Mouse (Mus musculus) cortical plate, adult 2 months (tissue): Measurements from ENCODE around the gene Dffb. TPM values are rescaled to one million over a fixed set of nuclear protein-coding genes. Genes with fewer than 3 reads are reported as not detected.
"Not testable (repeated sequence)": the region's sequence is repeated elsewhere in the genome, so short reads cannot be mapped to it uniquely, and the experiment has no call there.

Source experiments
- H3K27ac ChIP-seq: fragments of 200-500 bp; 2 replicates; pipeline ENCODE4 v1.5.1; 2012; ENCODE audit warnings: low read length, control low read depth, inconsistent platforms; ENCODE audit not compliant: insufficient read depth
- H3K4me1 ChIP-seq: fragments of 200-500 bp; 2 replicates; pipeline ENCODE4 v1.6.1; 2011; ENCODE audit warnings: low read length; ENCODE audit not compliant: control insufficient read depth, insufficient read depth
- H3K4me3 ChIP-seq: fragments of 200-500 bp; 2 replicates; pipeline ENCODE4 v1.5.1; 2011; ENCODE audit warnings: mild to moderate bottlenecking, low read length, control low read depth; ENCODE audit not compliant: insufficient read depth
- CTCF ChIP-seq: fragments of 200-500 bp; IDR thresholded peaks from 2 replicates; pipeline ENCODE4 v1.5.1; 2011; ENCODE audit warnings: mild to moderate bottlenecking, control low read depth, low read length; ENCODE audit not compliant: insufficient read depth; ENCODE audit errors: extremely low read depth
- POLR2A ChIP-seq: fragments of 200-500 bp; IDR thresholded peaks from 2 replicates; pipeline ENCODE4 v1.6.1; 2011; ENCODE audit warnings: mild to moderate bottlenecking, low read length, control low read depth; ENCODE audit not compliant: insufficient read depth; ENCODE audit errors: extremely low read depth
- polyA plus RNA-seq: library from polyadenylated mRNA; depleted of rRNA; stranded (reverse); fragments of >200 nt; gene quantifications from 2 replicates; pipeline ENCODE4 v1.2.3, GENCODE M21; 2012; rRNA removed

Gene Dffb
- polyA plus RNA-seq, 1 experiment = 21.9 TPM

DNA sequence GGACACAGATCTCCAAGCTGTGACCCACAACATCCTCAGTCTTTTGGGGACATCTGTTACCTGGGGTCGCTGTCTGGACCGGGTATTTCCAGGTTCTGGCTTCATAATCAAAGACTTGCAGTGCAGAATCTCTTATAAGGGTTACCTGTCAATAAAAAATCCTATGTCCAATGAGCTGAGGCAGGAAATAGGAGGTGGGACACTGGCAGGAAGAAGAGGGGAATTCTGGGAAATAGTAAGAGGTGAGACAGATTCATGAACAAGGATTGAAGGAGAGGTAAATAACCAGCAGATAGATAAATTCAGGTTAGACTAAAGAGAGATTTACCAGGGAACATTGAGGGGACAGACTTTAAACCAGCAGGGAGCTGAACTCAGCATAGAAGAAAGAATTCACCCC lies 24.6 kb downstream of the Dffb start:
- Histone ChIP-seq H3K27ac (no peak overlapping the region), H3K4me1 (no peaks in the 10 kb centered on the region), H3K4me3 (no peak overlapping the region)
- TF ChIP-seq POLR2A = no peak
- TF ChIP-seq CTCF = no peak

DNA sequence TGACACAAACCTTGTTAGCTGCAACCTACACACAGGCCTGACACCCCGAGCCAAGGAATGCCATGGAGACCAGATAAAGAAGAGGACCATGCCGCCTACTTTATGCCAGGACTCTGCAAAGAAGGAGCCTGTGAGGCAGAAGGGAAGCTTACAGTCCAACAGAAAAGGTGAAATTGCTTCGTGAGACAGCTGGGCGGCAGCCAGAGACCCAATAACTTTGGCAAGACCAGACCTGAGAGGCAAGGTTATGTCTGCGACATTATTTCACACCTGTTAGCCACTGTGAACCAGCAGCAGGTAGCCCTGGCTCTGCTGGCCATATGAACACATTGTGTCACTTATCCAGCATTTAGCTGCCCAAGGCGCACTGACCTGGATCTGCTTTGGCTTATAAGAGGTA lies 29.2 kb downstream of the Dffb start:
- no peak overlapping the region for H3K4me3 ChIP-seq
- no peak overlapping the region for H3K27ac ChIP-seq
- no peak for TF ChIP-seq POLR2A
- no peak for TF ChIP-seq CTCF
- H3K4me1 ChIP-seq = no peaks in the 10 kb centered on the region

DNA sequence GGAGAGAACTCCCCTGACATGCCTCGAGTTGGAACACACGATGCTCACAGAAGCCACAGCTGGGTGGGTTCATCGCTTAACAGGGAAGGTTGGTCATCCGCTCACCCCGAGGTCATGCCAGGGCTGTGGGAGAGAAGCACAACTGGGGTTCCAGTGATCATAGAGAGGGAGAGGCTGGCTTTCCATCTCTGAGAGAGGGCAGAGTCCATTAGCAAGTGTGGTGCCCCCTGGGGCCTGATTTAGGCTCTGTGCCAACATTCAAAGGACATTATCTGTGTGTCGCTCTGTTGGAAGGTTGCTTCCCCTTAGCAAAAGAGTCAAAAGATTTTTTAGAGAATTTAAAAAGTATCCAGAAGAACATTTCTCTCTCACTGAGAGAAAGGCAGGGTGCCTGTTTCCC lies 30.7 kb downstream of the Dffb start:
- Histone ChIP-seq H3K4me3 (no peak overlapping the region), H3K4me1 (no peaks in the 10 kb centered on the region), H3K27ac (no peak overlapping the region)
- TF ChIP-seq POLR2A = no peak
- TF ChIP-seq CTCF = no peak

DNA sequence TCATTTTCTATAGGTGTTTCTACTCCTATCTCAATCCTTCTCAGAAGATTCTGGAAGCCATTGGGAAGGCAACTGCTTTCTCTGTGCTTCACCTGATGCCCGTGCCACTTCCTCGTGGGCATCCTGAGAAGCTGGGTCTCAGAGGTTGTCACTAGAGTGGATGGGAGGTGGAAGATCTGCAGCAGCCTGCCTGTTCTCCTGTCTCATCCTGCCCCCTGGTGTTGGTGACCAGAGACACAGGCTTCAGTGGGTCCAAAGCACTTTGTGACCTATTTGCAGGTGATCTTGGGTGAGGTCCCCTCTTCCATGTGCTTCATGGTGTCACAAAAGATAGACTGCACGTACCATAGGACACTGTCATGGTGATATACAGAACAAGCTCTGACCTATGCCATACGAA lies 31.7 kb downstream of the Dffb start:
- no peak overlapping the region for H3K4me3 ChIP-seq
- no peaks in the 10 kb centered on the region for H3K4me1 ChIP-seq
- TF ChIP-seq POLR2A = no peak
- TF ChIP-seq CTCF = peak; percentile 93
- no peak overlapping the region for H3K27ac ChIP-seq

DNA sequence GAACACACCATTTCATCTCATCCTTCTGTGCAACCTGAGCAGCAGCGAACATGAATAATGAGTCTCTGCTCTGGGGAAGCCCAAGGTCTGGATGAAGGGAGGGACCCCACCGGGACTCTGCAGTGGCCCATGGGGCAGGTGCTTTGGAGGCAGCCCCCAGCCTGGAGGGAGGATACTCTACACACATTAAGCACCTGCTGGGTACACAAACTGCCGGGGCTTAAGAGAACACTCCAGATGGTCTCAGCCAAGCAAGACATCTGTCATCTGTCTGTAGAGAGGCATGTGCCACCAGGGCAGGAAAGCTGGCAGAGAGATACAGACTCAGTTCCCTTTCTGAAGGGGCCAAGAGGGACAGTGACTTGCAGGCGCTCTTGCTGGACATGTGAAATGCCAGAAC lies 45.0 kb downstream of the Dffb start:
- no peak overlapping the region for H3K4me3 ChIP-seq
- no peak for TF ChIP-seq POLR2A
- no peak for TF ChIP-seq CTCF
- H3K4me1 ChIP-seq = no peaks in the 10 kb centered on the region
- no peak overlapping the region for H3K27ac ChIP-seq

DNA sequence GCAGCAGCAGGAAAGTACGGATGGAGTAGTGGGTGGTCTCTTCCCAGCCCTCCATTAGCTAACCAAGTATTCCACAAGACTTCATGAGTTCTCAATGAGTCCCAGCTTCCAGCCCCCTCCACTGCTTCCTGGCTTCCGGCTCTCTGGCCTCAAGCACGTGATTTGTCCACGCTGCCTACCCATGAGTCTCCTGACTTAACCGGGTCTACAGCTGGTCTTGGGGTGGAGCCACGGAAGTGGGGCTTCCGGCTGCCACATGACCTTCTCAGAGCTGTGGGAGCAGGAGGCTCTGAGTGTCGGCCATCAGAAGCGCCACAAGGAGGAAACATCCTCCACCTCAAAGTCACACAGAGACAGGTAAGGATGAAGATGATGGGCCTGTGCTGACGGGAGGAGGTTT lies 45.5 kb downstream of the Dffb start:
- no peak overlapping the region for H3K27ac ChIP-seq
- no peak for TF ChIP-seq POLR2A
- no peak for TF ChIP-seq CTCF

DNA sequence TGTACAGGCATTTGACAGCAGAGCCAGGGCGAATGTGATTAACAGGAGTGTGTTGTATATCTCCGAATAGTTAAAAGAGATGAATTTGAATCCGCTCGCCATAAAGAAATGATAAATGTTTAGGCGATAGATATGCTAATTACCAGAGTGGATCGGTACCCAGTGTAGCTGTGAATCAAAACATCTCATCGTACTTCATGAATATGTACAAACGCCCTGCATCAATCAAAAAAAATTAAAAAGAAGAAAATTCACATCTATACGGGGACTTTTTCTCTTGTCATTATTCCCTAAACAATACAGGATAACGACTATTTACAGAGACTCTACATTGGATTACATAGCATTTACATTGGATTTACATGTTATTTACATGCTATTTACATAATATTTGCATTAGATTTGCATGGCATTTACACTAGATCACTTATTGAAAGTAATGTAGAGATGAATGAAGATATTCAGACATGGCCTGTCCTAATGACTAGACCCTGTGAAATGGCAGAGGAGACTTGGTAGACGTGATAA lies 46.1 kb downstream of the Dffb start:
- TF ChIP-seq POLR2A = no peak
- TF ChIP-seq CTCF = no peak
- H3K4me3 ChIP-seq = no peak overlapping the region
- no peaks in the 10 kb centered on the region for H3K4me1 ChIP-seq
- H3K27ac ChIP-seq = no peak overlapping the region

More for the DNA sequence above, 45.5 kb downstream of the Dffb start:
- H3K4me1 ChIP-seq = no peaks in the 10 kb centered on the region
- no peak overlapping the region for H3K4me3 ChIP-seq

DNA sequence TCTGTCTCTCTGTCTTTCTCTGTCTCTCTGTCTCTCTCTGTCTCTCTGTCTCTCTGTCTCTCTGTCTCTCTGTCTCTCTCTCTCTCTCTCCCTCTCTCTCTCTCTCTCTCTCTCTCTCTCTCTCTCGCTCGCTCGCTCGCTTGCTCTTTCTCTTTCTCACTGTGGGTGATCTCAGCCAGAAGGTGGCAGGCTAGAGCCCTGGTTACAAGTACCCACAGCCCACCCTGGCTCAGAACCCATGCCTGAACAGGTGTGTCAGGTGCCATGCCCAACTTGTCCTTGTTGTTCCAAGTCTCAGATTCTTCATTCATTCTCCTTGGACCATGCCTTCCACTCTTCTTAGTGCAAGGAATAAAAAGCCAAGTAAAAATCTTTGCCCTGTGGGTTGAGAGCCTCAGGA lies 52.8 kb downstream of the Dffb start:
- H3K27ac ChIP-seq, H3K4me3 ChIP-seq, H3K4me1 ChIP-seq: not testable (repeated sequence)

DNA sequence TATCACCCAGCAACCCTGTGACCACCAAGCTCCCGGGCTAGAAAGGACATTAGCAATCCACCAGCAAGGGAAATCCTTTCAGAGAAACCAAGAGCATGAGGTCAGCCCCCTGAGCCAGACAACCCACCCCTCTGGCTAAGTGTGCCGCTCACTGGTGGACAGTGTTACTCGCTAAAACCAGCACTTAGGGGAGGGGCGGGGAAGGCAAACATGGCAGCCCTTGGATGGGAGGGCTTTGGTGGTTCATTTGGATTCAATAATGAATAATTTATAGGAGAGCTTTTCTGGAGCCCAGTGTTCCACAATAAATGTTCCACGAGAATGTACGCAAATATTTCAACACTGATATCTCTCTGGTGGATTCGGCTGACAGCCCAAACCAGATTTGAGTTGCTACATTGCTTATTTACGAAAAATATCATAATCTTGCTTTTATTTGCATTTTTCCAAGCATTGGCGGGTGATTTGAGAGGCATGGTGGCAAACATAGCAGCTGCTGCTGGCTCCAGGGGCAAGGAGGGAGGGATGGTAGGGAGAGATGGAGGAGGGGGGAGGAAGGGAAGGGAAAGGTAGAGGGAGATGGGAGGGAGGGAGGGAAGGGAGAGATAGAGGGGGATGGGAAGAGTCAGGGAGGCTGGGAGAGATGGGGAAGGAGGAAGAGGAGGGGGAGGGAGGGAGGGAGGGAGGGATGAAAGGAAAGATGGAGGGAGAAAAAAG lies 54.3 kb downstream of the Dffb start:
- peaks cover 4% of the 10 kb centered on the region for H3K4me1 ChIP-seq
- no peak overlapping the region for H3K4me3 ChIP-seq
- TF ChIP-seq CTCF (no peak), POLR2A (no peak)
- H3K27ac ChIP-seq = no peak overlapping the region

DNA sequence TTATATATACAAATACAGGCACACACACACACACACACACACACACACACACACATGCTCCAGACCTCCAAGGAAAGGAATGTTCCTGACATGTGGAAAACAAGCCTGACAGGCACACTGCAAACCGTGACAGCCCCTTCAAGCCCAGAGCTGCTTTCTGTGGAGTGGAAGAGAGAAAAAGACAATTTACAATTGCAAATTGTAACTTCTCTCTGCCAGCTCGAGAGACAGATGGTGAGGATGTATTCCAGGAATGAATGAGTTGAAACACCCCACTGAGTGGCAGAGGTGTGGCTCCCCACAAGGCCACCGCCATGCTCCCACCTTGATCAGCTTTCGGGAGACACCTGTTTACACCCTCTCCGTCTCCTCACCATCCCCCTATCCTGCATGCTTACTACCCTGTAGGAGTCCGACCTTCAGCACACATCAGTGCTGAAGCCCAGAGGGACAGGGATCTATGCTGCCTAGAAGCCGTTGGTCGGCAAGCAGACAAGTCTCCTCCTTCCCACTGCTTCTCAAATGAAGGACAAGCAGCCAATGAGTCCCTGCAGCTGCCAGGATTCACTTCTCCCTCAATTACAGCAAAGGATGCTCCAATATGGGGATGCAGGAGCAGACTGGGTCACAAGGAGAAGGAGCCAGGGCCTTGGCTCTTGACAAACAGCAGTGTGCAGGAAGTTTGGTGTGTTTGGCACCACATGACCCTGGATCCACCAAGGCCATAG lies 57.0 kb downstream of the Dffb start:
- Histone ChIP-seq H3K27ac (no peak overlapping the region), H3K4me3 (no peak overlapping the region), H3K4me1 (peaks cover 4% of the 10 kb centered on the region)
- TF ChIP-seq CTCF = no peak
- TF ChIP-seq POLR2A = no peak

Other genes starting within 250 kb of the Dffb start
- gene A430005L14Rik, start 17.9 kb downstream of the Dffb start, polyA plus RNA-seq = 36.5 and 37.5 TPM in 2 replicates
- gene Cep104, start 68 bp upstream of the Dffb start, polyA plus RNA-seq = 19.8 and 21.9 TPM in 2 replicates
- 49.4 and 50.3 TPM in 2 replicates for gene Lrrc47, start 36.6 kb upstream of the Dffb start, polyA plus RNA-seq
- gene Smim1, start 51.1 kb upstream of the Dffb start, polyA plus RNA-seq = 21.3 and 23.5 TPM in 2 replicates
- 0.04 TPM in 1 of 2 replicates, not detected in the other for gene Ccdc27, start 67.6 kb upstream of the Dffb start, polyA plus RNA-seq
- 0.51 and 0.54 TPM in 2 replicates for gene Trp73, start 165.1 kb upstream of the Dffb start, polyA plus RNA-seq
- gene Wrap73, start 167.2 kb upstream of the Dffb start, polyA plus RNA-seq = 34.3 and 35.7 TPM in 2 replicates
- gene Tprgl, start 185.5 kb upstream of the Dffb start, polyA plus RNA-seq = 235 and 239 TPM in 2 replicates
- gene Megf6, start 195.6 kb upstream of the Dffb start, polyA plus RNA-seq = 3.0 TPM in 2 replicates